Mouse (Mus musculus): ENCODE data around the gene Il1r1. TPM values are rescaled to one million over a fixed set of nuclear protein-coding genes. Genes with fewer than 3 reads are reported as not detected.
"Not testable (repeated sequence)": the region's sequence is repeated elsewhere in the genome, so short reads cannot be mapped to it uniquely, and the experiment has no call there.

Gene Il1r1
- polyA plus RNA-seq, 1 experiment from 2014 or later = 10.3 TPM

GRCm38 (mm10) chr1:40292231-40292630, 67.4 kb downstream of the Il1r1 start:
- H3K36me3 ChIP-seq = no peaks in the 10 kb centered on the region
- H3K4me1 ChIP-seq = no peaks in the 10 kb centered on the region
- no peak for ATAC-seq (ENCODE audit: insufficient number of reproducible peaks, low FRiP score, low TSS enrichment, low read depth)
- no peak overlapping the region for H3K9ac ChIP-seq
- no peak overlapping the region for H3K4me2 ChIP-seq (replicated peaks)
- no peaks in the 10 kb centered on the region for H3K27me3 ChIP-seq
- no peak overlapping the region for H3K27ac ChIP-seq (replicated peaks)
- WGBS = 87% methylated on average over 2 of the region's 2 CpGs
- no peak overlapping the region for H3K4me3 ChIP-seq (replicated peaks)
- no peaks in the 10 kb centered on the region for H3K9me3 ChIP-seq (replicated peaks)

- H3K4me2 ChIP-seq (replicated peaks) = no peak overlapping the region
- H3K27me3 ChIP-seq = no peaks in the 10 kb centered on the region
- 86% methylated on average over 7 of the region's 7 CpGs for WGBS
- no peak overlapping the region for H3K9ac ChIP-seq
- no peaks in the 10 kb centered on the region for H3K36me3 ChIP-seq
- ATAC-seq (ENCODE audit: insufficient number of reproducible peaks, low FRiP score, low TSS enrichment, low read depth) = no peak
- H3K4me1 ChIP-seq = no peaks in the 10 kb centered on the region
- no peaks in the 10 kb centered on the region for H3K9me3 ChIP-seq (replicated peaks)
- H3K27ac ChIP-seq (replicated peaks) = no peak overlapping the region
- no peak overlapping the region for H3K4me3 ChIP-seq (replicated peaks)
Measured at GRCm38 (mm10) chr1:40293891-40294290, 69.0 kb downstream of the Il1r1 start.

GRCm38 (mm10) chr1:40294824-40295223, 69.9 kb downstream of the Il1r1 start:
- H3K9me3 ChIP-seq (replicated peaks) = no peaks in the 10 kb centered on the region
- H3K4me3 ChIP-seq (replicated peaks) = no peak overlapping the region
- WGBS = 87% methylated on average over 9 of the region's 9 CpGs
- H3K27ac ChIP-seq (replicated peaks) = no peak overlapping the region
- no peaks in the 10 kb centered on the region for H3K4me1 ChIP-seq
- no peaks in the 10 kb centered on the region for H3K36me3 ChIP-seq
- H3K4me2 ChIP-seq (replicated peaks) = no peak overlapping the region
- ATAC-seq (ENCODE audit: insufficient number of reproducible peaks, low FRiP score, low TSS enrichment, low read depth) = no peak
- no peak overlapping the region for H3K9ac ChIP-seq
- H3K27me3 ChIP-seq = no peaks in the 10 kb centered on the region

GRCm38 (mm10) chr1:40298053-40298452, 73.2 kb downstream of the Il1r1 start:
- H3K9ac ChIP-seq = no peak overlapping the region
- H3K36me3 ChIP-seq = no peaks in the 10 kb centered on the region
- no peaks in the 10 kb centered on the region for H3K27me3 ChIP-seq
- 72% methylated on average over 2 of the region's 2 CpGs for WGBS
- H3K9me3 ChIP-seq (replicated peaks) = no peaks in the 10 kb centered on the region
- H3K4me2 ChIP-seq (replicated peaks) = no peak overlapping the region
- ATAC-seq (ENCODE audit: insufficient number of reproducible peaks, low FRiP score, low TSS enrichment, low read depth) = no peak
- H3K4me3 ChIP-seq (replicated peaks) = no peak overlapping the region
- no peak overlapping the region for H3K27ac ChIP-seq (replicated peaks)
- H3K4me1 ChIP-seq = no peaks in the 10 kb centered on the region

GRCm38 (mm10) chr1:40303179-40303866, 78.4 kb downstream of the Il1r1 start:
- no peak overlapping the region for H3K4me2 ChIP-seq (replicated peaks)
- no peaks in the 10 kb centered on the region for H3K9me3 ChIP-seq (replicated peaks)
- no peaks in the 10 kb centered on the region for H3K4me1 ChIP-seq
- no peaks in the 10 kb centered on the region for H3K36me3 ChIP-seq
- 65% methylated on average over 7 of the region's 7 CpGs for WGBS
- ATAC-seq (ENCODE audit: insufficient number of reproducible peaks, low FRiP score, low TSS enrichment, low read depth) = no peak
- H3K27me3 ChIP-seq = no peaks in the 10 kb centered on the region
- H3K4me3 ChIP-seq (replicated peaks) = no peak overlapping the region
- H3K9ac ChIP-seq = no peak overlapping the region
- no peak overlapping the region for H3K27ac ChIP-seq (replicated peaks)

- H3K9me3 ChIP-seq (replicated peaks); ATAC-seq (ENCODE audit: insufficient number of reproducible peaks, low FRiP score, low TSS enrichment, low read depth); H3K4me2 ChIP-seq (replicated peaks); H3K4me3 ChIP-seq (replicated peaks); H3K27ac ChIP-seq (replicated peaks); H3K36me3 ChIP-seq; H3K27me3 ChIP-seq; H3K9ac ChIP-seq; H3K4me1 ChIP-seq: not testable (repeated sequence)
- 62% methylated on average over 4 of the region's 4 CpGs for WGBS
Measured at GRCm38 (mm10) chr1:40304321-40304720, 79.4 kb downstream of the Il1r1 start.

- no peaks in the 10 kb centered on the region for H3K27me3 ChIP-seq
- no peak for ATAC-seq (ENCODE audit: insufficient number of reproducible peaks, low FRiP score, low TSS enrichment, low read depth)
- H3K4me1 ChIP-seq = no peaks in the 10 kb centered on the region
- no peak overlapping the region for H3K4me2 ChIP-seq (replicated peaks)
- H3K4me3 ChIP-seq (replicated peaks) = no peak overlapping the region
- no peak overlapping the region for H3K27ac ChIP-seq (replicated peaks)
- H3K9ac ChIP-seq = no peak overlapping the region
- no peaks in the 10 kb centered on the region for H3K36me3 ChIP-seq
- H3K9me3 ChIP-seq (replicated peaks) = no peaks in the 10 kb centered on the region
- 80% methylated on average over 2 of the region's 2 CpGs for WGBS
Measured at GRCm38 (mm10) chr1:40306111-40306510, 81.2 kb downstream of the Il1r1 start.

- Histone ChIP-seq H3K4me1 (no peaks in the 10 kb centered on the region), H3K4me3 (replicated peaks) (no peak overlapping the region), H3K27me3 (no peaks in the 10 kb centered on the region), H3K27ac (replicated peaks) (no peak overlapping the region), H3K9ac (no peak overlapping the region), H3K4me2 (replicated peaks) (no peak overlapping the region), H3K36me3 (peaks cover 6% of the 10 kb centered on the region), H3K9me3 (replicated peaks) (no peaks in the 10 kb centered on the region)
- ATAC-seq (ENCODE audit: insufficient number of reproducible peaks, low FRiP score, low TSS enrichment, low read depth) = no peak
- WGBS = 88% methylated on average over 3 of the region's 3 CpGs
Measured at GRCm38 (mm10) chr1:40311123-40311522, 86.2 kb downstream of the Il1r1 start.

GRCm38 (mm10) chr1:40311625-40312024, 86.7 kb downstream of the Il1r1 start:
- no peak overlapping the region for H3K4me2 ChIP-seq (replicated peaks)
- H3K9ac ChIP-seq = no peak overlapping the region
- WGBS = 76% methylated on average over 2 of the region's 2 CpGs
- no peak overlapping the region for H3K4me3 ChIP-seq (replicated peaks)
- H3K9me3 ChIP-seq (replicated peaks) = no peaks in the 10 kb centered on the region
- no peak overlapping the region for H3K27ac ChIP-seq (replicated peaks)
- peaks cover 6% of the 10 kb centered on the region for H3K36me3 ChIP-seq
- no peaks in the 10 kb centered on the region for H3K4me1 ChIP-seq
- no peaks in the 10 kb centered on the region for H3K27me3 ChIP-seq
- ATAC-seq (ENCODE audit: insufficient number of reproducible peaks, low FRiP score, low TSS enrichment, low read depth) = no peak

GRCm38 (mm10) chr1:40314016-40314415, 89.1 kb downstream of the Il1r1 start:
- no peak overlapping the region for H3K27ac ChIP-seq (replicated peaks)
- no peaks in the 10 kb centered on the region; the same call in 1 of the 2 replicates for H3K4me1 ChIP-seq
- 74% methylated on average over 12 of the region's 12 CpGs for WGBS
- no peaks in the 10 kb centered on the region for H3K9me3 ChIP-seq (replicated peaks)
- no peak overlapping the region for H3K9ac ChIP-seq
- H3K4me3 ChIP-seq (replicated peaks) = no peak overlapping the region
- H3K36me3 ChIP-seq = peaks cover 6% of the 10 kb centered on the region
- ATAC-seq (ENCODE audit: insufficient number of reproducible peaks, low FRiP score, low TSS enrichment, low read depth) = no peak
- no peak overlapping the region for H3K4me2 ChIP-seq (replicated peaks)
- H3K27me3 ChIP-seq = no peaks in the 10 kb centered on the region

GRCm38 (mm10) chr1:40317657-40318056, 92.8 kb downstream of the Il1r1 start:
- WGBS = 71% methylated on average over 8 of the region's 8 CpGs

GRCm38 (mm10) chr1:40321824-40322223, 96.9 kb downstream of the Il1r1 start:
- peaks cover 4% of the 10 kb centered on the region; the same call in 1 of the 2 replicates for H3K27me3 ChIP-seq
- WGBS = 82% methylated on average over 6 of the region's 6 CpGs
- no peak overlapping the region for H3K4me2 ChIP-seq (replicated peaks)
- H3K4me1 ChIP-seq = peaks cover 22% of the 10 kb centered on the region
- no peaks in the 10 kb centered on the region for H3K9me3 ChIP-seq (replicated peaks)
- ATAC-seq (ENCODE audit: insufficient number of reproducible peaks, low FRiP score, low TSS enrichment, low read depth) = no peak
- no peak overlapping the region for H3K27ac ChIP-seq (replicated peaks)
- no peak overlapping the region for H3K9ac ChIP-seq
- H3K36me3 ChIP-seq = no peaks in the 10 kb centered on the region
- H3K4me3 ChIP-seq (replicated peaks) = no peak overlapping the region

More at GRCm38 (mm10) chr1:40317657-40318056, 92.8 kb downstream of the Il1r1 start:
- Histone ChIP-seq H3K4me3 (replicated peaks) (no peak overlapping the region), H3K27me3 (no peaks in the 10 kb centered on the region), H3K4me1 (no peaks in the 10 kb centered on the region; the same call in 1 of the 2 replicates), H3K9me3 (replicated peaks) (no peaks in the 10 kb centered on the region), H3K9ac (no peak overlapping the region), H3K27ac (replicated peaks) (peak overlapping the region; percentile 44), H3K4me2 (replicated peaks) (no peak overlapping the region), H3K36me3 (peaks cover 6% of the 10 kb centered on the region)
- no peak for ATAC-seq (ENCODE audit: insufficient number of reproducible peaks, low FRiP score, low TSS enrichment, low read depth)
